Mouse (Mus musculus) embryonic facial prominence, embryonic 12.5 days (tissue): ENCODE measurements around the gene Cpsf3. TPM values are rescaled to one million over a fixed set of nuclear protein-coding genes. Genes with fewer than 3 reads are reported as not detected.

Source experiments
- ATAC-seq: fragments of 200-750 bp; cut with Nextera tagmentation; 2 replicates; pipeline ENCODE4 v1.8.0; 2017; ENCODE audit not compliant: insufficient number of reproducible peaks, insufficient read depth, low FRiP score, low TSS enrichment
- H3K27ac ChIP-seq: fragments of 300-500 bp; sonication (generic); 2 replicates; pipeline ENCODE4 v1.5.1; 2016; ENCODE audit warnings: mild to moderate bottlenecking
- H3K27me3 ChIP-seq: fragments of 300-500 bp; sonication (generic); 2 replicates; pipeline ENCODE4 v1.6.1; 2016; ENCODE audit warnings: mild to moderate bottlenecking, moderate library complexity
- H3K36me3 ChIP-seq: fragments of 300-500 bp; sonication (generic); 2 replicates; pipeline ENCODE4 v1.6.1; 2016; ENCODE audit warnings: mild to moderate bottlenecking
- H3K4me1 ChIP-seq: fragments of 300-500 bp; sonication (generic); 2 replicates; pipeline ENCODE4 v1.6.1; 2016
- H3K4me2 ChIP-seq: fragments of 300-500 bp; sonication (generic); replicated peaks from 2 replicates; pipeline ENCODE4 v1.6.1; 2016; ENCODE audit warnings: mild to moderate bottlenecking, moderate library complexity
- H3K4me3 ChIP-seq: fragments of 300-500 bp; sonication (generic); 2 replicates; pipeline ENCODE4 v1.5.1; 2016; ENCODE audit warnings: mild to moderate bottlenecking
- H3K9ac ChIP-seq: fragments of 300-500 bp; sonication (generic); 2 replicates; pipeline ENCODE4 v1.6.1; 2016; ENCODE audit warnings: mild to moderate bottlenecking, moderate library complexity
- H3K9me3 ChIP-seq: fragments of 300-500 bp; sonication (generic); 2 replicates; pipeline ENCODE4 v1.6.1; 2016; ENCODE audit warnings: mild to moderate bottlenecking, moderate library complexity
- WGBS: fragments of 180-500 bp; shearing (Covaris S2); methylation state at CpG from one replicate; pipeline ENCODE4 v1.1.7; 2016; 5-methylcytosine and 5-hydroxymethylcytosine counted together
- polyA plus RNA-seq: library from polyadenylated mRNA; unstranded; fragments of >200 nt; fragmentation: Nextera tagmentation; extraction: Ambion mirVana; gene quantifications from 2 replicates; pipeline ENCODE4 v1.2.1, GENCODE M21; 2016

The Cpsf3 gene
- polyA plus RNA-seq, 1 experiment from 2014 or later: 124 TPM

DNA sequence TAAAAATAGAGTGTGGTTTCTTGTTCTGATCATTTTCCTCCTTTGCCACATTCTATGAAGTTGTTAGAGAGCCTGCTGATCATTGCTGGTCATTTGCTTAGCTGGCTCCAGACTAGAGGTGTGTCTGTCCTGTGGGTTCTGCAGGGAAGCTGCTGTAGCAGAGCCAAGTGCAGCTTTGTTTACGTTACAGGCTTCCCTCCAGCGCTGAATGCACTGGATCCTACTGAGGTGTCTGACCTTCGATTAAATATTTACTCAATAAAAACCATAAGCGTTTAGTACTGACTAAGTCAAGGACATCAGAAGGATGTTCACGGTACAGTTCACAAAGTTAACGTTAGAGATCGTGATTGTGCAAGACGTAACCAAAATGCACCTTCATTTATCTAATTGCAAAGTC, 16.7 kb downstream of the Cpsf3 start:
- Histone ChIP-seq H3K4me2 (no peak overlapping the region), H3K27me3 (no peaks in the 10 kb centered on the region), H3K27ac (no peak overlapping the region), H3K9me3 (no peaks in the 10 kb centered on the region), H3K4me3 (no peak overlapping the region), H3K9ac (no peak overlapping the region), H3K36me3 (peaks cover 79% of the 10 kb centered on the region), H3K4me1 (no peaks in the 10 kb centered on the region)
- WGBS: 86% methylated on average over 8 of the region's 8 CpGs
- no peak for ATAC-seq

DNA sequence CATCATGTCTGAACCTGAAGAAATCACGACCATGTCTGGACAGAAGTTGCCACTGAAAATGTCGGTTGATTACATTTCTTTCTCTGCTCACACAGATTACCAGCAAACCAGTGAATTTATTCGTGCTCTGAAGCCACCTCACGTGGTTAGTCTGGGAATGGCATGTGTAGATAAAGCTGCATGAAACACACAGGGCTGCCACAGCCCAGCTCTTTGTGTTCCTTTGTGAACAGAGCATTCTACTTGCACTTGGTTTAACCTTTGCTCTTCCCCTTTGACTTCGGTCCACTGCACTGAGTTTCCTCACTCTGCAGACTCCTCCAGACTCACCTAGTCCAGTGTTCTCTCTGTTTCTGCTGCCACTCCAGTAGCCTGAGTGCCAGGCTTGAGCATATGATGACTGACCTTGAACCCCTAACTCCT, 17.2 kb downstream of the Cpsf3 start:
- no peak overlapping the region for H3K4me3 ChIP-seq
- no peaks in the 10 kb centered on the region for H3K9me3 ChIP-seq
- H3K4me2 ChIP-seq: no peak overlapping the region
- no peak overlapping the region for H3K27ac ChIP-seq
- 87% methylated on average over 5 of the region's 5 CpGs for WGBS
- no peak for ATAC-seq
- no peaks in the 10 kb centered on the region for H3K4me1 ChIP-seq
- no peaks in the 10 kb centered on the region for H3K27me3 ChIP-seq
- no peak overlapping the region for H3K9ac ChIP-seq
- peaks cover 78% of the 10 kb centered on the region for H3K36me3 ChIP-seq

DNA sequence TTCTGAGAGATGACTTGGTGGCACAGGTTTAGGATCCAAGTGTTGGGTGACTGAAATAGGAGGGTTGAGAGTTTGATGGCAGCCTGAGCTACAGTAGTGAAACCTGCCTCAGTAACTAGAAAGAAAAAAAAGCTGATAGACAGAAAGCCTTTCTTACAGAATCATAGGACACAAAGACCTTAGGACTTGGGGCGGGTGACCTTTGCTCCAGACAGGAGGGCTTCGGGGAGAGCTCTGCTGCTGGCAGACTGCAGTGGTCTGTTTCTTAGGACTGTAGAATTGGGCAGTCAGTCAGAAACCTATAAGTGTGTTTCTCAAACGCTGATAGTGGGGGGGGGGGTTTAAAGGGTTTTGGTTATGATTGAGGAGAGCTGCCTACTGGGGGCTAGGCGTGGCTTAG, 20.6 kb downstream of the Cpsf3 start:
- no peaks in the 10 kb centered on the region for H3K9me3 ChIP-seq
- H3K27ac ChIP-seq: no peak overlapping the region
- H3K9ac ChIP-seq: no peak overlapping the region
- no peak for ATAC-seq
- H3K4me1 ChIP-seq: no peaks in the 10 kb centered on the region
- no peak overlapping the region for H3K4me3 ChIP-seq
- 90% methylated on average over 4 of the region's 4 CpGs for WGBS
- no peaks in the 10 kb centered on the region for H3K27me3 ChIP-seq
- H3K36me3 ChIP-seq: peaks cover 86% of the 10 kb centered on the region
- H3K4me2 ChIP-seq: no peak overlapping the region

DNA sequence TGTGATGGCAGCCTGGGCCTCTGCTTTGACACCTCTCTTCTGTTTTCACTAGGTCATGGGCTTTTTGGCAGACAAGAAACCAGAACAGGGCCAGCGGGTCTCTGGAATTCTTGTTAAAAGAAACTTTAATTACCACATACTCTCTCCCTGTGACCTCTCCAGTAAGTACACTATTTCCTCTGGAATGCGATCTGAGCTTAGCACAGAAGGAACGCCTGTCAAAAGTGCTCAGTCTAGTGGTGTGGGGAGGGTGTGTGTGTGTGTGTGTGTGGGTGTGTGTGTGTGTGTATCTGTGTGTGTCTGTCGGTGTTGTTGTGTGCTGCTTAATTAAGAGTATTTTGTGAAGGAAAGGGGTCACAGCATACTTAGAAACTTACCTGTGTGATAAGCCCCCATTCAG, 21.5 kb downstream of the Cpsf3 start:
- ATAC-seq: no peak

DNA sequence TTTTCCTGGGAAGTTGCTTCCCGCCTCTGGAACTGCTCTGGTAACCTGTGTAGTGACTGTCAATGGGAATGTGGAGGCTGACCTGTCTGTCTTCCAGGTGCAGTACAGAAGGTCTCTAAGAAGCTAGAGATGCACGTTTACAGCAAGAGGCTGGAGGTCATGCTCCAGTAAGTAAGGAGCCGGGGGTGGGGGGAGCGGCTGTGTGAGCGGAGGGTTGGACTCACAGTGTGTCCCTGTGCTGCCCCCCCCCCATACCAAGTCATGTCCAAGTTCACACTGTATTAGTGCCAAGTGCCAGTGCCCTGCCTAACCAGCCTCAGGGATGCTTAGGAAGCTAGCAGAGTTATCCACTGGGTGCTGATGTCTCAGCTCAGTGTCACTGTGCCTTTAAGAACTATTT, 27.0 kb downstream of the Cpsf3 start:
- H3K9me3 ChIP-seq: no peaks in the 10 kb centered on the region
- no peak overlapping the region for H3K4me2 ChIP-seq
- no peak overlapping the region for H3K9ac ChIP-seq
- no peak for ATAC-seq
- H3K4me1 ChIP-seq: peaks cover 4% of the 10 kb centered on the region; the same call in 1 of the 2 replicates
- WGBS: 88% methylated on average over 5 of the region's 5 CpGs
- H3K4me3 ChIP-seq: no peak overlapping the region
- peaks cover 73% of the 10 kb centered on the region for H3K36me3 ChIP-seq
- H3K27me3 ChIP-seq: no peaks in the 10 kb centered on the region
- no peak overlapping the region for H3K27ac ChIP-seq

More for the DNA sequence above, 21.5 kb downstream of the Cpsf3 start:
- Histone ChIP-seq H3K4me3 (no peak overlapping the region), H3K36me3 (peaks cover 87% of the 10 kb centered on the region), H3K4me2 (no peak overlapping the region), H3K4me1 (no peaks in the 10 kb centered on the region), H3K27ac (no peak overlapping the region), H3K27me3 (no peaks in the 10 kb centered on the region), H3K9ac (no peak overlapping the region), H3K9me3 (no peaks in the 10 kb centered on the region)
- WGBS: 88% methylated on average over 4 of the region's 4 CpGs

DNA sequence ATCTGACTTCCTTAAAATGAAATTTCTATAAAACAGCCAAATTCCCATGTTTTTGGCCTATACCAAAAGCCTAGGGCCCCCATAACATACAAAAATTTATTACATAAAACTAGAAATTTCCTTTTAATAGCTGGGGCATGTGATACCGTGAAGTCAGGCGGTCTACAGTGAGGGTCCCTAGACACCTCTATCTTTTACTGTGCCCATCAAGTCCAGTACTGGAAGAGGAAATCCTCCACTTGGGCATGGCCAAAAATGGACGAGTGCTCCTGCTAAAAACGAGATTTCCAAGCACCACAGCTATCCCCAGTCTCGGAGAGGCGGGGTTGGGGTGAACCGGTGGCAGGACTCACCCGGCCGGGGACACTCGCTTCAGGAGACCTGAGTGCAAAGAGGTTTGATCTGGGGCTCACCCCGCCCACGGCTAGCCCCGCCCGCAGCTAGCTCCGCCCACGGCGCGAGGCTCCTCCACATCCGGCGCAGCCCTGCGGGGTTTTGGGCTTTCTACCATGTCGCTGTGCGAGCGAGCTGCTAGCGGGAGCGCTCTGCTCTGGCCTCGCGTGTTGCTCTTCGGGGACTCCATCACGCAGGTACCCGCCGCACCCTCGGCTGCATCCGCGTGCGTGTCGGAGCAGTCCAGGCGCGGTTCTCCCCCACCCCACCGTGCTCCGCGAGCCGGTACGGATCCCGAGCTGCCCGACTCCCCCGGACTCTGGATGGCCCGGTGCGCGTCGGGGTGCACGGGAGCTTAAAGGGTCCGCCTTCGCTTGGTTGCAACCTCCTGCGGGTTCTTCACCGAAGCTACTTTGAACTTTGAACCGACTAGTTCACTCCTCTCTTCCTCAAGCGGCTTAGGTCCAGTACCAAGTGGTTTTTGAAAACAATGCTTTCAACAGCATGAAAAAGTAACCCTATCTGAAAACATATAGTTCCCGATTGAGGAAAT, 31.0 kb downstream of the Cpsf3 start, which contains the start of gene Iah1:
Gene Iah1, plus strand, starts transcription at position 467 of the 946 bp plus-strand sequence.
- Histone ChIP-seq H3K4me2 (peak within 1 kb of the TSS; percentile 56), H3K9me3 (no peaks in the 10 kb centered on the region), H3K9ac (peak within 1 kb of the TSS; percentile 66), H3K4me1 (peaks cover 5% of the 10 kb centered on the region; the same call in 1 of the 2 replicates), H3K4me3 (peak within 1 kb of the TSS; percentile 58), H3K36me3 (peaks cover 53% of the 10 kb centered on the region), H3K27ac (peak within 1 kb of the TSS; percentile 46; the same call in 1 of the 2 replicates), H3K27me3 (no peaks in the 10 kb centered on the region)
- WGBS: 3% methylated on average over 59 of the region's 59 CpGs
- peak; percentile 86 for ATAC-seq

DNA sequence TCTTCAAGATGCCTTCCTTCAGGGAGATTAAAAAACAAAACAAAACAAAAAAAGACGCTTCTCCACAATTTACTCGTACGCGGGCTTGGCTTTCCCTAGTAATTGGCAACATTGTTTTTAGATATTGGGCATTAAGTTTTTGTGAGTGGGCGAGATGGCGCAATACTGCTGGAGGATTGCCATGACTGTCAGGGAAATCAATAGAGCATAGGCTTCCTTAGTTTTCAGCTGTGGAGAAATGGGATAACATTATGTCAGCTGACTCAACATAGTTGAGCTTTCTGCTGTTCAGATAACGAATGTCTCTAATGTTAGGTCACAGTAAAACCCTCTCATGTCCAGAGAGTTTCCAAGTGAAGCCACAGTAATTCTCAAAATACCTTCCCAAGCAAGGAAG, 31.7 kb downstream of the Cpsf3 start:
- 37% methylated on average over 7 of the region's 7 CpGs for WGBS
- no peaks in the 10 kb centered on the region for H3K27me3 ChIP-seq

DNA sequence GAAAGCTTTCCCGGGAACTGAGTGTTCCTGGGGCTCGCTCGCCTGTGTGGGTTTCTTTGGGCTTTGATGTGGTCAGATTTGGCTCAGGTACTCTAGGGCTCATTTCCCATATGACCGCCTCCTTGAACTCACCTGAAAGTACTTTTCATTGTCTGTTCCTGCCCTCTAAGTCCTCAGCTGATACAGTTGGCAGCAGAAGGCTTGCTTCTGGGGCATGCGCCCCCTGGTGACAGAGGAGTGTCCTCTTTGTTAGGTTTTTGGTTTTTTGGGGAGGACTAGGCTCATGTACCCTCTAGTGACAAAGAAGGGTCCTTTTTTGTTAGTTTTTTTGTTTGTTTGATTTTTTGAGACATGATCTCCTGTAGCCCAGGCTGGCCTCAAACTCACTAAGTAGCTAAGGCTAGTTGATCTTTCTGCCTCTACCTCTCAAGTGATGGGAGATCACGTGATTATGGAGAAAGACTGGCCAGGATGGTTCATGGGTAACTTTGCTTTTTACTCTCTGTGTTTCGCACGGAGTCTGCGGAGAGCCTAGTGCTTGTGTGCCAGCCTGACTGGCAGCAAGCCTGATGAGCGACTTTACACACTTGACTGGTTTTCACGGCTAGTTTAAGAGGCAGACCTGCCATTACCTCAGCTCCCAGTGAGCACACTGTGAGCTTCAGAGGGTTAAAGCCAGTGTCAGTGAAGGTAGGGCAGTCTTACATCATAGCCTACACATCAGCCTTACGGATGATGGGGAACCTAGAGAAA, 33.1 kb downstream of the Cpsf3 start:
- no peaks in the 10 kb centered on the region for H3K27me3 ChIP-seq
- 77% methylated on average over 12 of the region's 12 CpGs for WGBS
- no peak overlapping the region for H3K27ac ChIP-seq
- no peaks in the 10 kb centered on the region for H3K9me3 ChIP-seq
- ATAC-seq: no peak
- H3K36me3 ChIP-seq: peaks cover 53% of the 10 kb centered on the region
- no peak overlapping the region for H3K4me2 ChIP-seq
- peaks cover 5% of the 10 kb centered on the region; the same call in 1 of the 2 replicates for H3K4me1 ChIP-seq
- no peak overlapping the region for H3K9ac ChIP-seq
- no peak overlapping the region for H3K4me3 ChIP-seq

More for the DNA sequence above, 31.7 kb downstream of the Cpsf3 start:
- Histone ChIP-seq H3K9ac (peak overlapping the region; percentile 66; the same call in 1 of the 2 replicates), H3K36me3 (peaks cover 51% of the 10 kb centered on the region), H3K27ac (no peak overlapping the region), H3K9me3 (no peaks in the 10 kb centered on the region), H3K4me1 (peaks cover 5% of the 10 kb centered on the region; the same call in 1 of the 2 replicates), H3K4me2 (peak overlapping the region; percentile 56), H3K4me3 (peak overlapping the region; percentile 58)
- ATAC-seq: no peak

DNA sequence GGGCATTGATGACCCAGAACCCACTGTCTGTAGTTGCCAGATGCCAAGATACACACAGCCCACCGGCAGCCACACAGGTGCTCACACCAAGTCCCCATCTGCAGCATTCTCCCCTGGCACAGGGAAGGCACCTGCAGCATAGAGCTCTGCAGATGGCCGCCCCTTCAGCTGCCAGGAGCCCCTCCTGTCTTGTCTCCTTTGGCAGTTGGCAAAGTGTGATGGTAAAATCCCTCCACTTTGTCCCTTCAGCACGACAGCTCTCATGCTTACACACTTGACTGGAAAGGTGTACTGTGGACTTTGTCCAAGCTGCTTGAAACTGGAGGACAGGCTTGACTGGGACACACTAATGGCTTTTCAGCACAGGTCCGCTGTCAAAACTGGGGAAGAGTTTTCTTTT, 35.1 kb downstream of the Cpsf3 start:
- peaks cover 5% of the 10 kb centered on the region; the same call in 1 of the 2 replicates for H3K4me1 ChIP-seq
- H3K4me2 ChIP-seq: no peak overlapping the region
- H3K36me3 ChIP-seq: peaks cover 50% of the 10 kb centered on the region
- no peak for ATAC-seq
- H3K4me3 ChIP-seq: no peak overlapping the region
- H3K9ac ChIP-seq: no peak overlapping the region
- 82% methylated on average over 4 of the region's 4 CpGs for WGBS
- no peaks in the 10 kb centered on the region for H3K9me3 ChIP-seq
- no peaks in the 10 kb centered on the region for H3K27me3 ChIP-seq
- H3K27ac ChIP-seq: no peak overlapping the region

DNA sequence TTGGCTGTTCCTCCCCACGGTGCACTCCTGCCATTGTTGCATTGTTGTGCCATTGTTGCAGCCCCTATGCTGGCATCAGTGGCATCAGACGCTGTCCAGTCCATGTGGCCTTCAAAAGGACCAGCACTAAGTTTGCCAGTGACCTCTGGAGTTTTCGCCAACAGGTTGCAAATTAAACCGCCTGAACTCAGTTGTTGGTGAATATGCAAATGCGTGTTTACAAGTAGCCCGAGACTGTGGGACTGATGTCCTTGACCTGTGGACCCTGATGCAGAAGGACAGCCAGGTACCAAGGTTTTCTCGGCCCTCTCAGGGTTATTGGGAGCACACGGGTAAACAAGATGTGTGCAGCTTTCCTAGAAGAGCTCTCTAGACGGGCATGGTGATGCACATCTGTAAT, 36.0 kb downstream of the Cpsf3 start:
- no peak for ATAC-seq
- H3K36me3 ChIP-seq: peaks cover 57% of the 10 kb centered on the region

DNA sequence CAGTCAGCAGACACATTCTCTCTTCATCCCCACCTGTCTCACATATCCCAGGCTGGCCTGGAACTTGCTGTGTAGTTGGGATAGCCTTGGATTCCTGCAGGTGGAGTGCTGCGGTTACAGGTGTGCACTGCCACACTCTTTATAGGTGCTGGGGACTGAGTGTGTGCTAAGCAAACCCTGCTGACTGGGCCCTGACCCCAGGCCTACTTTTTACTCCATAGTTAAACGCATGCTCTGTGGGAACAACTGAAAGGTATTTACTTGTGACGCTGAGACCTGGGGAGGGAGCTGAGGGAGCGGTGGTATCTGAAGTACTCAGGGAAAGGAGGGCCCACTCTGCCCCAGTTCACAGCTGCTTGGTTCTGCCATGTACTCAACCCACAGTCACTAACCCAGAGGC, 37.1 kb downstream of the Cpsf3 start:
- H3K4me2 ChIP-seq: no peak overlapping the region
- no peak overlapping the region for H3K9ac ChIP-seq
- WGBS: 92% methylated on average over 4 of the region's 4 CpGs
- H3K36me3 ChIP-seq: peaks cover 65% of the 10 kb centered on the region
- no peaks in the 10 kb centered on the region for H3K27me3 ChIP-seq
- H3K4me3 ChIP-seq: no peak overlapping the region
- no peaks in the 10 kb centered on the region for H3K4me1 ChIP-seq
- ATAC-seq: no peak
- H3K27ac ChIP-seq: no peak overlapping the region
- H3K9me3 ChIP-seq: no peaks in the 10 kb centered on the region

More for the DNA sequence above, 36.0 kb downstream of the Cpsf3 start:
- 84% methylated on average over 9 of the region's 9 CpGs for WGBS
- Histone ChIP-seq H3K4me3 (no peak overlapping the region), H3K4me2 (no peak overlapping the region), H3K4me1 (peaks cover 5% of the 10 kb centered on the region; the same call in 1 of the 2 replicates), H3K9ac (no peak overlapping the region), H3K9me3 (no peaks in the 10 kb centered on the region), H3K27me3 (no peaks in the 10 kb centered on the region), H3K27ac (no peak overlapping the region)
